8 mouse cellular contexts compared by ENCODE assay signal in genomic region chr4:133660193-133661155, GRCm38 (mm10). TPM values are rescaled to one million over a fixed set of nuclear protein-coding genes. Genes with fewer than 3 reads are reported as not detected.
DNase-seq lines count a peak whose midpoint lies in the region; ATAC-seq lines count a peak whose summit lies in the region.

No protein-coding gene starts in this region.

- no peak for ATAC-seq in embryonic facial prominence, embryonic 11.5 days (replicated peaks; ENCODE audit: insufficient number of reproducible peaks, low FRiP score, low TSS enrichment, low read depth)
- no peak for ATAC-seq in midbrain, embryonic 11.5 days (ENCODE audit: low FRiP score)

- 20% methylated on average over 10 of the region's 10 CpGs for WGBS in embryonic facial prominence, embryonic 11.5 days
- 25% methylated on average over 10 of the region's 10 CpGs for WGBS in midbrain, embryonic 11.5 days

- no peaks in the 10 kb centered on the region for H3K9me3 ChIP-seq in embryonic facial prominence, embryonic 11.5 days (replicated peaks; ENCODE audit: control insufficient read depth, low read length)
- no peaks in the 10 kb centered on the region for H3K9me3 ChIP-seq in midbrain, embryonic 11.5 days (ENCODE audit: control insufficient read depth, low read length)

- intact Hi-C loops in left cerebral cortex, postnatal 4 days (cut with DNase I), result no loop called here

- peak; percentile 10 for DNase-seq in thymus, postnatal 0 days (ENCODE audit: low spot score)
- DNase-seq in thymus, adult 18-20 months, result no peak
- DNase-seq in embryonic facial prominence, embryonic 11.5 days (ENCODE audit: low spot score), result peak; percentile 61
- peak; percentile 99 for DNase-seq in heart, adult 11 months
- peak; percentile 93 for DNase-seq in kidney, adult 18-20 months
- peak; percentile 99 for DNase-seq in left cerebral cortex, postnatal 4 days
- DNase-seq in midbrain, embryonic 11.5 days (ENCODE audit: low spot score, missing footprints), result peak; percentile 85
- DNase-seq in telencephalon, adult 2 months (ENCODE audit: low read depth, low spot score), result peak; percentile 62

- peaks cover 2% of the 10 kb centered on the region; the same call in 1 of the 2 replicates for H3K36me3 ChIP-seq in embryonic facial prominence, embryonic 11.5 days (replicated peaks; ENCODE audit: control insufficient read depth, insufficient read depth, low read depth, low read length)
- H3K36me3 ChIP-seq in midbrain, embryonic 11.5 days (ENCODE audit: control insufficient read depth, insufficient read depth, low read length), result no peaks in the 10 kb centered on the region; the same call in 1 of the 2 replicates

- peak overlapping the region; percentile 38 for H3K4me2 ChIP-seq in embryonic facial prominence, embryonic 11.5 days (ENCODE audit: low read depth, low read length)
- no peak overlapping the region; the same call in 1 of the 2 replicates for H3K4me2 ChIP-seq in midbrain, embryonic 11.5 days

- H3K27ac ChIP-seq in embryonic facial prominence, embryonic 11.5 days (replicated peaks; ENCODE audit: low read depth, low read length), result peak overlapping the region; percentile 74
- H3K27ac ChIP-seq in midbrain, embryonic 11.5 days (ENCODE audit: low read depth, low read length), result no peak overlapping the region; the same call in 1 of the 2 replicates

- H3K4me1 ChIP-seq in embryonic facial prominence, embryonic 11.5 days (ENCODE audit: control insufficient read depth, insufficient read depth, low read length), result peaks cover 5% of the 10 kb centered on the region; the same call in 1 of the 2 replicates
- peaks cover 14% of the 10 kb centered on the region for H3K4me1 ChIP-seq in midbrain, embryonic 11.5 days (ENCODE audit: control insufficient read depth, insufficient read depth, low read length)

- H3K4me3 ChIP-seq in embryonic facial prominence, embryonic 11.5 days (ENCODE audit: low read depth, low read length), result peak overlapping the region; percentile 9; the same call in 1 of the 2 replicates
- H3K4me3 ChIP-seq in midbrain, embryonic 11.5 days (ENCODE audit: low read depth, low read length), result no peak overlapping the region

- peak overlapping the region; percentile 32 for H3K9ac ChIP-seq in embryonic facial prominence, embryonic 11.5 days (replicated peaks; ENCODE audit: low read length)
- peak overlapping the region; percentile 1; the same call in 1 of the 2 replicates for H3K9ac ChIP-seq in midbrain, embryonic 11.5 days (ENCODE audit: low read length)

- no peaks in the 10 kb centered on the region for H3K27me3 ChIP-seq in embryonic facial prominence, embryonic 11.5 days (ENCODE audit: control insufficient read depth, insufficient read depth, low read length)
- no peaks in the 10 kb centered on the region for H3K27me3 ChIP-seq in midbrain, embryonic 11.5 days (ENCODE audit: control insufficient read depth, insufficient read depth, low read length)

RNA-seq across cellular contexts. Expression of gene Zdhhc18, which starts 10.5 kb away (rescaled TPM):
- 6.7 and 10.5 TPM in 2 replicates for polyA plus RNA-seq in thymus, postnatal 0 days (2015; fragmentation: Nextera tagmentation; extraction: Ambion mirVana)
- 1.9 and 3.1 TPM in 2 replicates for polyA plus RNA-seq in embryonic facial prominence, embryonic 11.5 days (2014; fragmentation: Nextera tagmentation; extraction: Ambion mirVana)
- total RNA-seq in left cerebral cortex, postnatal 4 days (2021), result 10 to 100 TPM; 37.1 to 37.8 TPM
- 1.8 and 3.5 TPM in 2 replicates for polyA plus RNA-seq in midbrain, embryonic 11.5 days (2014; fragmentation: Nextera tagmentation; extraction: Ambion mirVana)

RNA-seq across cellular contexts. Expression of gene Pigv, which starts 12.0 kb away (rescaled TPM):
- 18.6 and 19.4 TPM in 2 replicates for polyA plus RNA-seq in thymus, postnatal 0 days (2015; fragmentation: Nextera tagmentation; extraction: Ambion mirVana)
- polyA plus RNA-seq in embryonic facial prominence, embryonic 11.5 days (2014; fragmentation: Nextera tagmentation; extraction: Ambion mirVana), result 9.3 and 9.9 TPM in 2 replicates
- 10 to 100 TPM; 11.5 to 12.8 TPM for total RNA-seq in left cerebral cortex, postnatal 4 days (2021)
- 9.6 and 12.4 TPM in 2 replicates for polyA plus RNA-seq in midbrain, embryonic 11.5 days (2014; fragmentation: Nextera tagmentation; extraction: Ambion mirVana)

RNA-seq across cellular contexts. Expression of gene Sfn, which starts 58.5 kb away (rescaled TPM):
- polyA plus RNA-seq in thymus, postnatal 0 days (2015; fragmentation: Nextera tagmentation; extraction: Ambion mirVana), result 60.3 and 66.3 TPM in 2 replicates
- 32.4 and 36.4 TPM in 2 replicates for polyA plus RNA-seq in embryonic facial prominence, embryonic 11.5 days (2014; fragmentation: Nextera tagmentation; extraction: Ambion mirVana)
- 1 to 10 TPM; 1.9 to 2.2 TPM for total RNA-seq in left cerebral cortex, postnatal 4 days (2021)
- polyA plus RNA-seq in midbrain, embryonic 11.5 days (2014; fragmentation: Nextera tagmentation; extraction: Ambion mirVana), result 6.0 and 7.8 TPM in 2 replicates

Comparison
In these comparisons a context has a peak if more than half of its experiments do, and no peak if none do; other contexts are left out.
1. DNase-seq: peak in thymus, postnatal 0 days (single experiment), embryonic facial prominence, embryonic 11.5 days (single experiment), heart, adult 11 months (single experiment), kidney, adult 18-20 months (single experiment), left cerebral cortex, postnatal 4 days (single experiment), midbrain, embryonic 11.5 days (single experiment) and telencephalon, adult 2 months (single experiment); none in thymus, adult 18-20 months (0 of 2).